Mouse (Mus musculus): ENCODE results near the gene Slc25a45. TPM values are rescaled to one million over a fixed set of nuclear protein-coding genes. Genes with fewer than 3 reads are reported as not detected.

Gene Slc25a45
- total RNA-seq, 1 experiment from 2014 or later, result 69.7 TPM

GRCm38 (mm10) chr19:5913007-5913719 lies 35.6 kb downstream of the Slc25a45 start, which contains the start of gene Dpf2:
Gene Dpf2, minus strand, starts transcription at chr19:5913010.
- ATAC-seq (replicated peaks; ENCODE audit: insufficient number of reproducible peaks, low FRiP score, low TSS enrichment, poor library complexity, severe bottlenecking), result no peak

- no peak for ATAC-seq (replicated peaks; ENCODE audit: insufficient number of reproducible peaks, low FRiP score, low TSS enrichment, poor library complexity, severe bottlenecking)
These were observed 44.1 kb downstream of the Slc25a45 start for GRCm38 (mm10) chr19:5921715-5922114.

GRCm38 (mm10) chr19:5922119-5922942 lies 44.7 kb downstream of the Slc25a45 start:
- no peak for ATAC-seq (replicated peaks; ENCODE audit: insufficient number of reproducible peaks, low FRiP score, low TSS enrichment, poor library complexity, severe bottlenecking)

GRCm38 (mm10) chr19:5922963-5923362 lies 45.4 kb downstream of the Slc25a45 start:
- ATAC-seq (replicated peaks; ENCODE audit: insufficient number of reproducible peaks, low FRiP score, low TSS enrichment, poor library complexity, severe bottlenecking), result no peak

- peak; percentile 78 for ATAC-seq (replicated peaks; ENCODE audit: insufficient number of reproducible peaks, low FRiP score, low TSS enrichment, poor library complexity, severe bottlenecking)
These were observed 46.5 kb downstream of the Slc25a45 start for GRCm38 (mm10) chr19:5923990-5924712.

- peak; percentile 83 for ATAC-seq (replicated peaks; ENCODE audit: insufficient number of reproducible peaks, low FRiP score, low TSS enrichment, poor library complexity, severe bottlenecking)
These were observed 47.1 kb downstream of the Slc25a45 start, which contains the start of gene Cdc42ep2 for GRCm38 (mm10) chr19:5924713-5925093. Gene Cdc42ep2, minus strand, starts transcription at chr19:5924816.

- no peak for ATAC-seq (replicated peaks; ENCODE audit: insufficient number of reproducible peaks, low FRiP score, low TSS enrichment, poor library complexity, severe bottlenecking)
These were observed 47.8 kb downstream of the Slc25a45 start for GRCm38 (mm10) chr19:5925311-5925855.

GRCm38 (mm10) chr19:5927026-5927425 lies 49.4 kb downstream of the Slc25a45 start:
- no peak for ATAC-seq (replicated peaks; ENCODE audit: insufficient number of reproducible peaks, low FRiP score, low TSS enrichment, poor library complexity, severe bottlenecking)

GRCm38 (mm10) chr19:5927532-5927931 lies 49.9 kb downstream of the Slc25a45 start:
- no peak for ATAC-seq (replicated peaks; ENCODE audit: insufficient number of reproducible peaks, low FRiP score, low TSS enrichment, poor library complexity, severe bottlenecking)

GRCm38 (mm10) chr19:5928104-5928503 lies 50.5 kb downstream of the Slc25a45 start:
- ATAC-seq (replicated peaks; ENCODE audit: insufficient number of reproducible peaks, low FRiP score, low TSS enrichment, poor library complexity, severe bottlenecking), result no peak

- ATAC-seq (replicated peaks; ENCODE audit: insufficient number of reproducible peaks, low FRiP score, low TSS enrichment, poor library complexity, severe bottlenecking), result no peak
These were observed 50.9 kb downstream of the Slc25a45 start for GRCm38 (mm10) chr19:5928546-5928945.

- peak; percentile 83 for ATAC-seq (replicated peaks; ENCODE audit: insufficient number of reproducible peaks, low FRiP score, low TSS enrichment, poor library complexity, severe bottlenecking)
These were observed 52.3 kb downstream of the Slc25a45 start for GRCm38 (mm10) chr19:5929634-5930596.

- no peak for ATAC-seq (replicated peaks; ENCODE audit: insufficient number of reproducible peaks, low FRiP score, low TSS enrichment, poor library complexity, severe bottlenecking)
These were observed 57.7 kb downstream of the Slc25a45 start for GRCm38 (mm10) chr19:5935266-5935665.

Other genes starting within 250 kb of the Slc25a45 start
- 58.6 to 89.7 TPM (median 73.2 TPM) in 3 replicates for gene Rela, start 240.3 kb upstream of the Slc25a45 start, total RNA-seq (2017)
- 83.5 to 149 TPM (median 83.8 TPM) in 3 replicates for gene Sipa1, start 214.1 kb upstream of the Slc25a45 start, total RNA-seq (2017)
- 41.8 to 57.5 TPM (median 46.8 TPM) in 3 replicates for gene Map3k11, start 189.1 kb upstream of the Slc25a45 start, total RNA-seq (2017)
- 13.3 to 41.9 TPM (median 22.3 TPM) in 3 replicates for gene Pcnx3, start 188.9 kb upstream of the Slc25a45 start, total RNA-seq (2017)
- 1.3 TPM in 2 of 3 replicates, not detected in the other for gene Kcnk7, start 173.4 kb upstream of the Slc25a45 start, total RNA-seq (2017)
- gene Ehbp1l1, start 151.5 kb upstream of the Slc25a45 start, total RNA-seq (2017), result 141 to 192 TPM (median 174 TPM) in 3 replicates
- 33.1 to 54.4 TPM (median 45.1 TPM) in 3 replicates for gene Fam89b, start 148.2 kb upstream of the Slc25a45 start, total RNA-seq (2017)
- 1.2 to 9.7 TPM (median 2.2 TPM) in 3 replicates for gene Ltbp3, start 136.9 kb upstream of the Slc25a45 start, total RNA-seq (2017)
- gene Scyl1, start 106.4 kb upstream of the Slc25a45 start, total RNA-seq (2017), result 37.3 to 55.9 TPM (median 44.9 TPM) in 3 replicates
- gene Frmd8, start 2.5 kb upstream of the Slc25a45 start, total RNA-seq (2017), result 32.8 to 50.6 TPM (median 34.5 TPM) in 3 replicates
- 0.64 to 0.97 TPM (median 0.95 TPM) in 3 replicates for gene Tigd3, start 16.3 kb downstream of the Slc25a45 start, total RNA-seq (2017)
- gene Dpf2, start 35.2 kb downstream of the Slc25a45 start, total RNA-seq (2017), result 50.3 to 76.6 TPM (median 76.0 TPM) in 3 replicates
- gene Cdc42ep2, start 47.0 kb downstream of the Slc25a45 start, total RNA-seq (2017), result 14.7 to 32.1 TPM (median 27.0 TPM) in 3 replicates
- 16.7 to 31.5 TPM (median 26.8 TPM) in 3 replicates for gene Pola2, start 86.4 kb downstream of the Slc25a45 start, total RNA-seq (2017)
- not detected in 3 replicates for gene Slc22a20, start 108.3 kb downstream of the Slc25a45 start, total RNA-seq (2017)
- gene Capn1, start 138.1 kb downstream of the Slc25a45 start, total RNA-seq (2017), result 45.8 to 78.2 TPM (median 59.2 TPM) in 3 replicates
- 7.7 to 16.8 TPM (median 11.2 TPM) in 3 replicates for gene Syvn1, start 168.8 kb downstream of the Slc25a45 start, total RNA-seq (2017)
- gene Mrpl49, start 180.0 kb downstream of the Slc25a45 start, total RNA-seq (2017), result 10.1 to 30.8 TPM (median 29.6 TPM) in 3 replicates
- 2,354 to 3,035 TPM (median 2,719 TPM) in 3 replicates for gene Fau, start 180.0 kb downstream of the Slc25a45 start, total RNA-seq (2017)
- gene Znhit2, start 183.4 kb downstream of the Slc25a45 start, total RNA-seq (2017), result 4.8 to 9.3 TPM (median 8.4 TPM) in 3 replicates
- 5.5 to 18.5 TPM (median 8.9 TPM) in 3 replicates for gene Tm7sf2, start 190.6 kb downstream of the Slc25a45 start, total RNA-seq (2017)
- gene Vps51, start 199.4 kb downstream of the Slc25a45 start, total RNA-seq (2017), result 61.1 to 80.8 TPM (median 75.6 TPM) in 3 replicates
- not detected in 3 replicates for gene Tmem262, start 202.2 kb downstream of the Slc25a45 start, total RNA-seq (2017)
- 0.43 TPM in 1 of 3 replicates, not detected in the others for gene Gm28374, start 204.4 kb downstream of the Slc25a45 start, total RNA-seq (2017)
- gene Zfpl1, start 207.1 kb downstream of the Slc25a45 start, total RNA-seq (2017), result 29.3 to 49.8 TPM (median 34.6 TPM) in 3 replicates
- 0.49 to 0.76 TPM (median 0.75 TPM) in 3 replicates for gene Cdca5, start 207.2 kb downstream of the Slc25a45 start, total RNA-seq (2017)
- 1.4 TPM in 1 of 3 replicates, not detected in the others for gene AC131692.1, start 216.6 kb downstream of the Slc25a45 start, total RNA-seq (2017)
- 1.3 TPM in 1 of 3 replicates, not detected in the others for gene Naaladl1, start 228.0 kb downstream of the Slc25a45 start, total RNA-seq (2017)
- 2.1 to 2.6 TPM (median 2.1 TPM) in 3 replicates for gene Sac3d1, start 240.8 kb downstream of the Slc25a45 start, total RNA-seq (2017)

All from monocyte, adult 5-6 weeks (primary cell).